Mouse (Mus musculus) liver, adult 2 months (tissue): ENCODE results near the gene Lexm. TPM values are rescaled to one million over a fixed set of nuclear protein-coding genes. Genes with fewer than 3 reads are reported as not detected.

Source experiments
- DNase-seq: peaks from one replicate; pipeline ENCODE4 v3.0.0-alpha.2; 2011; ENCODE audit warnings: low read depth, low spot score; ENCODE audit errors: extremely low read depth
- H3K27ac ChIP-seq: fragments of 200-500 bp; replicated peaks from 2 replicates; pipeline ENCODE4 v1.5.1; 2012; ENCODE audit warnings: low read depth, mild to moderate bottlenecking, control low read depth, inconsistent platforms, low read length; ENCODE audit not compliant: insufficient read depth
- H3K27me3 ChIP-seq: fragments of 200-500 bp; 2 replicates; pipeline ENCODE4 v1.6.1; 2012; ENCODE audit warnings: mild to moderate bottlenecking, moderate library complexity, low read length, inconsistent platforms; ENCODE audit not compliant: control insufficient read depth, insufficient read depth
- H3K36me3 ChIP-seq: fragments of 200-500 bp; 2 replicates; pipeline ENCODE4 v1.6.1; 2012; ENCODE audit warnings: low read length, inconsistent platforms; ENCODE audit not compliant: control insufficient read depth, insufficient read depth
- H3K4me1 ChIP-seq: fragments of 200-500 bp; 2 replicates; pipeline ENCODE4 v1.6.1; 2011; ENCODE audit warnings: low read length; ENCODE audit not compliant: control insufficient read depth, insufficient read depth
- H3K4me3 ChIP-seq: fragments of 200-500 bp; 2 replicates; pipeline ENCODE4 v1.5.1; 2011; ENCODE audit warnings: low read depth, mild to moderate bottlenecking, control low read depth, low read length, moderate library complexity; ENCODE audit not compliant: insufficient read depth
- H3K79me2 ChIP-seq: fragments of 200-500 bp; 2 replicates; pipeline ENCODE4 v1.6.1; 2012; ENCODE audit warnings: inconsistent platforms, mild to moderate bottlenecking, low read length, moderate library complexity; ENCODE audit not compliant: control insufficient read depth, insufficient read depth
- H3K9ac ChIP-seq: fragments of 200-500 bp; 2 replicates; pipeline ENCODE4 v1.6.1; 2012; ENCODE audit warnings: low read depth, mild to moderate bottlenecking, control low read depth, inconsistent platforms, low read length
- CTCF ChIP-seq: fragments of 200-500 bp; IDR thresholded peaks from 2 replicates; pipeline ENCODE4 v1.5.1; 2011; ENCODE audit warnings: low read depth, low read length, control low read depth
- POLR2A ChIP-seq: fragments of 200-500 bp; IDR thresholded peaks from 2 replicates; pipeline ENCODE4 v1.6.1; 2011; ENCODE audit warnings: low read length, control low read depth; ENCODE audit not compliant: insufficient read depth; ENCODE audit errors: extremely low read depth
- WGBS: fragments of 180-500 bp; shearing (Covaris S2); methylation state at CpG from one replicate; pipeline ENCODE4 v1.1.7; 2018; 5-methylcytosine and 5-hydroxymethylcytosine counted together
- polyA plus RNA-seq: library from polyadenylated mRNA; depleted of rRNA; stranded (reverse); fragments of >200 nt; gene quantifications from 2 replicates; pipeline ENCODE4 v1.2.3, GENCODE M21; 2012
- total RNA-seq: library from RNA; depleted of rRNA; stranded (reverse); fragments of >200 nt; gene quantifications from 2 replicates; pipeline ENCODE4 v1.2.3, GENCODE M21; 2014

Lexm gene
- total and polyA plus RNA-seq, 2 experiments: not detected

DNA sequence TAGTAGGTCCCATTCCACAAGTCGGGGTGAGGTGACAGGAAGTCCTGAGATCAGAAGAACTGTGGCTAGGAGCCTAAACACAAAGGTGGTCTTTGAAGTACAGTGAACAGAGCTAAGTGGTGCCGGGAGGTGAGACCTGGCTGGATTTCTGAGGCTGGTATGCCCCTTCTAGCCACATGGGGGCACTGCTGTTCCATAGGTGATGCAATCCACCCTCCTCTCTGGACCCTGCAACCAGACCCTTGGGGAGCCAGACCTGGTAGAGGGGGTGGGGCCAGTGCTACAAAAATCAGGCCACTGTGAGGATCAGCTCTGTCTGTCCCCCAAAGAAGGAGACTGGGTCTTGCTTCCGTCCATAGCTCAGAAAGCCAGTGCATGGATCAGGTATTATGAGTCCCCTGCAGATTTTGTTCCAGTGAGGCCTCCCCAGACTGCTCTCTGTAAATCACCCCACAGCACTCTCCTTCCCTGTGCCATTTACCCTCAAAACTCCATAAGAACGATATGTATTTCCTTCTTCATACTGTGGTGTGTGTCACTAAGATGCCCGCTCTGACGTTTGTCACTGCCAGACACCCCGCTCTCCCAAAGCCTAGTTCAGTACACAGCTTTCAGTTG, 2.8 kb downstream of the Lexm start:
- no peak for TF ChIP-seq POLR2A
- peak; percentile 96 for TF ChIP-seq CTCF
- Histone ChIP-seq H3K9ac (no peak overlapping the region), H3K27me3 (peaks cover 2% of the 10 kb centered on the region; the same call in 1 of the 2 replicates), H3K27ac (no peak overlapping the region), H3K4me3 (no peak overlapping the region), H3K79me2 (no peaks in the 10 kb centered on the region), H3K4me1 (no peaks in the 10 kb centered on the region), H3K36me3 (no peaks in the 10 kb centered on the region)
- peak; percentile 24 for DNase-seq
- 53% methylated on average over 7 of the region's 7 CpGs for WGBS

DNA sequence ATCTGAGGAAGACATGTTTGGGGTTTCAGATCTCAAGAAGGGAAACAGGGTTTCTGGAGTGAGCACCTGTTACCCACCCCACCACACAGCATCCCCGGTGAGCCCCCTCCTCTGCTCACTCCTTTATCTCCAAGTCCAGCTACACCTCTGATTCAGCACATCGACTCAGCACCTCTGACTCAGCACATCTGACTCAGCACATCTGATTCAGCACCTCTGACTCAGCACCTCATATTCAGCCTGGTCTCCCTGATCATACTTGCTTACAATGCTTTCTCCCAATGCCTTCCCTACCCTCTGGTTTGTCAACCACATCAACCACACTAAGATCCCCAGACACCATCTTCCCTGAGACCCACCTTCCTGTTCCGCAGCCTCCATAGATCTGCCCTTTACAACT, 3.5 kb downstream of the Lexm start:
- no peak for TF ChIP-seq POLR2A
- no peak for TF ChIP-seq CTCF
- Histone ChIP-seq H3K4me3 (no peak overlapping the region), H3K27ac (no peak overlapping the region), H3K9ac (no peak overlapping the region), H3K27me3 (peaks cover 2% of the 10 kb centered on the region; the same call in 1 of the 2 replicates), H3K79me2 (no peaks in the 10 kb centered on the region), H3K4me1 (no peaks in the 10 kb centered on the region), H3K36me3 (no peaks in the 10 kb centered on the region)
- DNase-seq: no peak
- 60% methylated on average over 3 of the region's 3 CpGs for WGBS

- no peak for DNase-seq
- no peaks in the 10 kb centered on the region for H3K79me2 ChIP-seq
- TF ChIP-seq POLR2A: no peak
- no peak for TF ChIP-seq CTCF
- no peaks in the 10 kb centered on the region for H3K4me1 ChIP-seq
- no peak overlapping the region for H3K9ac ChIP-seq
- H3K4me3 ChIP-seq: no peak overlapping the region
- no peak overlapping the region for H3K27ac ChIP-seq
- H3K27me3 ChIP-seq: peaks cover 2% of the 10 kb centered on the region; the same call in 1 of the 2 replicates
- WGBS: 83% methylated on average over 8 of the region's 8 CpGs
- H3K36me3 ChIP-seq: no peaks in the 10 kb centered on the region
Measured at GRCm38 (mm10) chr4:106613105-106613504, 3.9 kb downstream of the Lexm start.

DNA sequence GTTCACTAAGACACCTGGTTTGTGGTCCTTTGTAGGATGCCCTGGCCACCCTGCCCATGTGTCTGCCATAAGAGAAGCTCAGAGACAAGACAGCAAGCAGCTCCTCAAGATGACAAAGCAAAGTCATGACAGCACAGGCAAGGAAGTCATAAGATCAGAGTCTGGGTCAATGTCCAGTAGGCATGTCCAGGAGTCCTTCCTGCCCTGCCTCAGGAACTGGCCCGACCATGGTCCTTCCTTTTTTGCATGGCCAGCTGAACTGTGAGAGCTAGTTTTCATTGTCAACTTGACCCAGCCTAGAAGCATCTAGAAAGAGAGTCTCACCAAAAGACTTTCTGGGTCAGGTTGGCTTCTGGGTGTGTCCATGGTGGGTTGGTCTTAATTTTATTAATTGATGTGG, 9.1 kb downstream of the Lexm start:
- Histone ChIP-seq H3K4me1 (no peaks in the 10 kb centered on the region), H3K4me3 (no peak overlapping the region), H3K9ac (no peak overlapping the region), H3K27ac (no peak overlapping the region), H3K27me3 (no peaks in the 10 kb centered on the region), H3K36me3 (no peaks in the 10 kb centered on the region), H3K79me2 (no peaks in the 10 kb centered on the region)
- TF ChIP-seq POLR2A (no peak), CTCF (no peak)
- WGBS: 68% methylated on average over 1 of the region's 1 CpGs
- no peak for DNase-seq

- 52% methylated on average over 18 of the region's 18 CpGs for WGBS
- no peaks in the 10 kb centered on the region for H3K36me3 ChIP-seq
- H3K27me3 ChIP-seq: no peaks in the 10 kb centered on the region
- TF ChIP-seq CTCF: no peak
- no peak for TF ChIP-seq POLR2A
- no peak overlapping the region for H3K4me3 ChIP-seq
- no peak overlapping the region for H3K27ac ChIP-seq
- no peak for DNase-seq
- H3K4me1 ChIP-seq: no peaks in the 10 kb centered on the region
- H3K79me2 ChIP-seq: no peaks in the 10 kb centered on the region
- no peak overlapping the region for H3K9ac ChIP-seq
Measured at GRCm38 (mm10) chr4:106606639-106607554, 10.1 kb downstream of the Lexm start.

DNA sequence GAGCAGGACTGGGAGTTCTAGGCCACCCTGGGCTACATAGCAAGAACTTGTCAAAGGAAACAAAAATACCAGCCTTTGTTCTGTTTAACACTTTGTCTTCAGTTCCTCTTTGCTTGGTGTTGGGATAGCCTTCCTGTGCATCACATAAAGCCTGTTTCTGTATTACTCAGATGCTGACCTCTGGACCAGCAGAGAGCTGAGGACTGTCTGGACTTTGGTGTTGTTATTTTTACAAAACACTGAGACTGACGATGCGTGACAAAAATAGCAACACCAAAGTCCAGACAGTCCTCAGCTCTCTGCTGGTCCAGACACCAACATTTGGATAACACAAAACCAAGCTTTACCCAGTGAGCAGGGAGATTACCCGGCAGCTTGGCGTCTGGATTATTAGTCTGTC, 16.3 kb downstream of the Lexm start:
- peaks cover 4% of the 10 kb centered on the region; the same call in 1 of the 2 replicates for H3K4me1 ChIP-seq
- H3K27me3 ChIP-seq: no peaks in the 10 kb centered on the region
- H3K36me3 ChIP-seq: no peaks in the 10 kb centered on the region
- TF ChIP-seq POLR2A (no peak), CTCF (no peak)
- peak; percentile 88 for DNase-seq
- H3K27ac ChIP-seq: peak overlapping the region; percentile 59
- no peaks in the 10 kb centered on the region for H3K79me2 ChIP-seq
- H3K4me3 ChIP-seq: no peak overlapping the region
- 19% methylated on average over 4 of the region's 4 CpGs for WGBS
- H3K9ac ChIP-seq: no peak overlapping the region
